Comparison of ENCODE assay signal across 12 mouse cellular contexts in the genomic region with DNA sequence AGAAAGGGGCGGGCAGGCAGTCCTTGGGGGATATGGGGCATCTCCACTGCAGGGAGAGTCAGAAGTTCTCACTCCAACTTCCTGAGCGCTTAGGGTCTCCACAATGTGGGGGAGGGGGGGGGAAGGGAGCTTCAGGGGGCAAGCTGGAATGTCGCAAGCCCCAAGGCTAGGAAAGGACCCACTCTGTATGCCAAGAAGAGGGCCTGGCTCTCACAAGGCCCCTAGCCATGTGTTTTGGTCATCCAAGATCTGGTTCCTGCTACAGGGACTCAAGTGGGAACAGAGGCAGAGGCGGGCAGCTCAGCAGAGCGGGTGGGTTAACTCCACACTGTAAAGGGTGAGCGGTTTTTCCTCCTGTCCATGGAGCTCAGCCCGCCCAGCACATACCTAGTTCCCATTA. TPM values are rescaled to one million over a fixed set of nuclear protein-coding genes. Genes with fewer than 3 reads are reported as not detected.
DNase-seq lines count a peak whose midpoint lies in the region; ATAC-seq and TF ChIP-seq lines count a peak whose summit lies in the region.
"Had no signal": no experiment of that assay in that cellular context is flagged by ENCODE, and none has a peak within 500 bp of the region (broad histone marks: within the 10 kb centered on the region; RNA-seq: fewer than 3 reads in every experiment).

No protein-coding gene starts in this region.

- no peak overlapping the region for H3K4me3 ChIP-seq in hindbrain, embryonic 10.5 days
- H3K4me3 ChIP-seq in hindbrain, embryonic 12.5 days: no peak overlapping the region
- H3K4me3 ChIP-seq in E14TG2a.4 (replicated peaks; ENCODE audit: low read length): peak overlapping the region; percentile 32; the same call in 1 of the 2 replicates
- no peak overlapping the region for H3K4me3 ChIP-seq in embryonic facial prominence, embryonic 10.5 days
- H3K4me3 ChIP-seq in limb, embryonic 10.5 days: no peak overlapping the region
- H3K4me3 ChIP-seq: limb, embryonic 13.5 days had no signal

- H3K9me3 ChIP-seq in hindbrain, embryonic 10.5 days: no peaks in the 10 kb centered on the region
- H3K9me3 ChIP-seq in hindbrain, embryonic 12.5 days (replicated peaks): no peaks in the 10 kb centered on the region
- H3K9me3 ChIP-seq in E14TG2a.4 (ENCODE audit: low read length): no peaks in the 10 kb centered on the region
- H3K9me3 ChIP-seq in embryonic facial prominence, embryonic 10.5 days: no peaks in the 10 kb centered on the region
- no peaks in the 10 kb centered on the region for H3K9me3 ChIP-seq in limb, embryonic 10.5 days (replicated peaks)
- H3K9me3 ChIP-seq: limb, embryonic 13.5 days had no signal

- no peaks in the 10 kb centered on the region for H3K27me3 ChIP-seq in hindbrain, embryonic 10.5 days (ENCODE audit: insufficient read depth, poor library complexity, severe bottlenecking)
- no peaks in the 10 kb centered on the region for H3K27me3 ChIP-seq in hindbrain, embryonic 12.5 days
- peaks cover 6% of the 10 kb centered on the region for H3K27me3 ChIP-seq in E14TG2a.4 (ENCODE audit: insufficient read depth, low read length)
- H3K27me3 ChIP-seq in embryonic facial prominence, embryonic 10.5 days (replicated peaks; ENCODE audit: low read depth, poor library complexity, severe bottlenecking): no peaks in the 10 kb centered on the region
- no peaks in the 10 kb centered on the region for H3K27me3 ChIP-seq in limb, embryonic 10.5 days (ENCODE audit: low read depth, poor library complexity, severe bottlenecking)
- H3K27me3 ChIP-seq: limb, embryonic 13.5 days had no signal

- no peaks in the 10 kb centered on the region for H3K36me3 ChIP-seq in hindbrain, embryonic 10.5 days
- H3K36me3 ChIP-seq in hindbrain, embryonic 12.5 days: no peaks in the 10 kb centered on the region
- H3K36me3 ChIP-seq in E14TG2a.4 (ENCODE audit: insufficient read depth, low read length): no peaks in the 10 kb centered on the region
- no peaks in the 10 kb centered on the region for H3K36me3 ChIP-seq in embryonic facial prominence, embryonic 10.5 days (replicated peaks)
- H3K36me3 ChIP-seq in limb, embryonic 10.5 days: no peaks in the 10 kb centered on the region
- H3K36me3 ChIP-seq: limb, embryonic 13.5 days had no signal

- 79% methylated on average over 7 of the region's 7 CpGs for WGBS in hindbrain, embryonic 10.5 days
- WGBS in hindbrain, embryonic 12.5 days: 75% methylated on average over 7 of the region's 7 CpGs
- 73% methylated on average over 7 of the region's 7 CpGs for WGBS in embryonic facial prominence, embryonic 10.5 days
- WGBS in limb, embryonic 10.5 days: 79% methylated on average over 7 of the region's 7 CpGs

- DNase-seq in hindbrain, embryonic 10.5 days (ENCODE audit: low spot score): no peak
- no peak for DNase-seq in embryonic facial prominence, embryonic 10.5 days (ENCODE audit: low spot score)
- DNase-seq in limb, embryonic 10.5 days (ENCODE audit: low spot score): no peak
- no peak for DNase-seq in embryo, embryonic 9.5 days (ENCODE audit: extremely low spot score)
- DNase-seq in cerebellum, adult 8-10 months: no peak
- DNase-seq: adrenal gland, adult 8-10 months; kidney, adult 8-10 months; lung, postnatal 10 days had no signal

- TF ChIP-seq CTCF in E14TG2a.4 (conservative IDR thresholded peaks at IDR 0.05; ENCODE audit: low read length): no peak

- H3K4me1 ChIP-seq in hindbrain, embryonic 10.5 days (replicated peaks): peaks cover 39% of the 10 kb centered on the region
- peaks cover 23% of the 10 kb centered on the region for H3K4me1 ChIP-seq in hindbrain, embryonic 12.5 days
- H3K4me1 ChIP-seq in E14TG2a.4 (replicated peaks; ENCODE audit: low read depth, low read length): peaks cover 66% of the 10 kb centered on the region
- H3K4me1 ChIP-seq in embryonic facial prominence, embryonic 10.5 days: peaks cover 50% of the 10 kb centered on the region
- H3K4me1 ChIP-seq in limb, embryonic 10.5 days: peaks cover 67% of the 10 kb centered on the region

- ATAC-seq in hindbrain, embryonic 12.5 days (ENCODE audit: low FRiP score): no peak

- 0 out of 2 replicates have a peak overlapping the region, but pooled peaks have one; percentile 1 for H3K27ac ChIP-seq in hindbrain, embryonic 10.5 days
- H3K27ac ChIP-seq in hindbrain, embryonic 12.5 days: no peak overlapping the region
- peak overlapping the region; percentile 60 for H3K27ac ChIP-seq in embryonic facial prominence, embryonic 10.5 days (replicated peaks)
- peak overlapping the region; percentile 67 for H3K27ac ChIP-seq in limb, embryonic 10.5 days
- H3K27ac ChIP-seq: limb, embryonic 13.5 days; stomach, postnatal 0 days had no signal

- no peak overlapping the region for H3K9ac ChIP-seq in hindbrain, embryonic 12.5 days
- H3K9ac ChIP-seq: limb, embryonic 13.5 days had no signal

- H3K4me2 ChIP-seq in hindbrain, embryonic 12.5 days (replicated peaks): no peak overlapping the region
- H3K4me2 ChIP-seq: limb, embryonic 13.5 days had no signal

RNA-seq across cellular contexts. Expression of a gene that starts 37.6 kb away (rescaled TPM):
- 7.5 and 10.5 TPM in 2 replicates for polyA plus RNA-seq in hindbrain, embryonic 10.5 days (2016; fragmentation: Nextera tagmentation; extraction: Ambion mirVana)
- 17.2 and 17.5 TPM in 2 replicates for polyA plus RNA-seq in hindbrain, embryonic 12.5 days (2016; fragmentation: Nextera tagmentation; extraction: Ambion mirVana)
- 7.0 and 8.7 TPM in 2 replicates for polyA plus RNA-seq in embryonic facial prominence, embryonic 10.5 days (2016; fragmentation: Nextera tagmentation; extraction: Ambion mirVana)
- polyA plus RNA-seq in limb, embryonic 10.5 days (2016; fragmentation: Nextera tagmentation; extraction: Ambion mirVana): 6.1 and 8.3 TPM in 2 replicates
